Mouse (Mus musculus) heart, embryonic 11.5 days (tissue): ENCODE results near the gene Fastkd1. TPM values are rescaled to one million over a fixed set of nuclear protein-coding genes. Genes with fewer than 3 reads are reported as not detected.
A peak's percentile ranks its signal among the peaks of the same experiment; 100 is the strongest.

Experiments used
- ATAC-seq: fragments of 200-750 bp; cut with Nextera tagmentation; replicated peaks from 2 replicates; pipeline ENCODE4 v1.8.0; 2017; ENCODE audit warnings: moderate library complexity; ENCODE audit not compliant: insufficient number of reproducible peaks, low FRiP score, low TSS enrichment
- H3K27ac ChIP-seq: fragments of 300-500 bp; sonication (generic); 2 replicates; pipeline ENCODE4 v1.5.1; 2014; ENCODE audit warnings: mild to moderate bottlenecking, low read depth, low read length
- H3K27me3 ChIP-seq: fragments of 300-500 bp; sonication (generic); 2 replicates; pipeline ENCODE4 v1.6.1; 2014; ENCODE audit warnings: mild to moderate bottlenecking, low read length, mixed read lengths; ENCODE audit not compliant: control insufficient read depth, insufficient read depth
- H3K36me3 ChIP-seq: fragments of 300-500 bp; sonication (generic); 2 replicates; pipeline ENCODE4 v1.6.1; 2014; ENCODE audit warnings: mild to moderate bottlenecking, low read length, moderate library complexity, mixed read lengths; ENCODE audit not compliant: control insufficient read depth, insufficient read depth
- H3K4me1 ChIP-seq: fragments of 300-500 bp; sonication (generic); 2 replicates; pipeline ENCODE4 v1.6.1; 2014; ENCODE audit warnings: low read length; ENCODE audit not compliant: control insufficient read depth, insufficient read depth
- H3K4me2 ChIP-seq: fragments of 300-500 bp; sonication (generic); 2 replicates; pipeline ENCODE4 v1.6.1; 2014; ENCODE audit warnings: mild to moderate bottlenecking, moderate library complexity
- H3K4me3 ChIP-seq: fragments of 300-500 bp; sonication (generic); 2 replicates; pipeline ENCODE4 v1.5.1; 2014; ENCODE audit warnings: low read depth, low read length
- H3K9ac ChIP-seq: fragments of 300-500 bp; sonication (generic); 2 replicates; pipeline ENCODE4 v1.6.1; 2014; ENCODE audit warnings: mild to moderate bottlenecking, low read depth, low read length, moderate library complexity
- H3K9me3 ChIP-seq: fragments of 300-500 bp; sonication (generic); replicated peaks from 2 replicates; pipeline ENCODE4 v1.6.1; 2016; ENCODE audit warnings: low read length; ENCODE audit not compliant: control insufficient read depth
- WGBS: fragments of 180-500 bp; shearing (Covaris S2); extraction: QIAGEN DNeasy Blood & Tissue Kit; methylation state at CpG from one replicate; pipeline ENCODE4 v1.1.7; 2014; ENCODE audit not compliant: insufficient replicate concordance; 5-methylcytosine and 5-hydroxymethylcytosine counted together
- polyA plus RNA-seq: library from polyadenylated mRNA; unstranded; fragments of >200 nt; fragmentation: Nextera tagmentation; extraction: Ambion mirVana; gene quantifications from 2 replicates; pipeline ENCODE4 v1.2.1, GENCODE M21; 2014

The Fastkd1 gene
- polyA plus RNA-seq, result 23.5 and 24.4 TPM in 2 replicates

GRCm38 (mm10) chr2:69712981-69713625 is at the start of gene Fastkd1:
Fastkd1 (minus strand) TSS chr2:69713516.
- WGBS, result under 1% methylated on average over 39 of the region's 39 CpGs
- peak; percentile 95 for ATAC-seq

GRCm38 (mm10) chr2:69760980-69761379 is 47.7 kb upstream of the Fastkd1 start:
- 73% methylated on average over 5 of the region's 5 CpGs for WGBS
- Histone ChIP-seq H3K4me2 (no peak overlapping the region), H3K4me3 (no peak overlapping the region), H3K9ac (no peak overlapping the region), H3K4me1 (no peaks in the 10 kb centered on the region), H3K9me3 (no peaks in the 10 kb centered on the region), H3K27me3 (no peaks in the 10 kb centered on the region), H3K27ac (no peak overlapping the region), H3K36me3 (no peaks in the 10 kb centered on the region)
- no peak for ATAC-seq

More at GRCm38 (mm10) chr2:69712981-69713625, at the start of gene Fastkd1:
- peak within 1 kb of the TSS; percentile 90 for H3K27ac ChIP-seq
- H3K4me3 ChIP-seq, result peak within 1 kb of the TSS; percentile 90
- no peaks in the 10 kb centered on the region for H3K27me3 ChIP-seq
- no peaks in the 10 kb centered on the region for H3K4me1 ChIP-seq
- H3K9me3 ChIP-seq, result no peaks in the 10 kb centered on the region
- peak within 1 kb of the TSS; percentile 78 for H3K4me2 ChIP-seq
- peak within 1 kb of the TSS; percentile 89 for H3K9ac ChIP-seq
- H3K36me3 ChIP-seq, result no peaks in the 10 kb centered on the region; the same call in 1 of the 2 replicates

- Histone ChIP-seq H3K36me3 (peaks cover 26% of the 10 kb centered on the region), H3K27me3 (no peaks in the 10 kb centered on the region), H3K9ac (no peak overlapping the region), H3K27ac (no peak overlapping the region), H3K4me1 (no peaks in the 10 kb centered on the region), H3K4me2 (no peak overlapping the region), H3K4me3 (no peak overlapping the region), H3K9me3 (no peaks in the 10 kb centered on the region)
- WGBS, result 93% methylated on average over 1 of the region's 1 CpGs
- no peak for ATAC-seq
Measured at GRCm38 (mm10) chr2:69745091-69745490, 31.8 kb upstream of the Fastkd1 start.

GRCm38 (mm10) chr2:69723519-69723825 is 10.2 kb upstream of the Fastkd1 start:
- Histone ChIP-seq H3K36me3 (no peaks in the 10 kb centered on the region), H3K27me3 (no peaks in the 10 kb centered on the region), H3K27ac (peak overlapping the region; percentile 86), H3K9ac (peak overlapping the region; percentile 96), H3K4me1 (peaks cover 5% of the 10 kb centered on the region; the same call in 1 of the 2 replicates), H3K9me3 (no peaks in the 10 kb centered on the region), H3K4me2 (peak overlapping the region; percentile 83), H3K4me3 (peak overlapping the region; percentile 94)
- WGBS, result 1% methylated on average over 12 of the region's 13 CpGs
- no peak for ATAC-seq

GRCm38 (mm10) chr2:69722650-69723518 is 9.6 kb upstream of the Fastkd1 start:
- Histone ChIP-seq H3K27me3 (no peaks in the 10 kb centered on the region), H3K36me3 (no peaks in the 10 kb centered on the region), H3K9me3 (no peaks in the 10 kb centered on the region), H3K4me3 (peak overlapping the region; percentile 94), H3K4me1 (peaks cover 5% of the 10 kb centered on the region; the same call in 1 of the 2 replicates), H3K27ac (peak overlapping the region; percentile 86), H3K9ac (peak overlapping the region; percentile 96), H3K4me2 (peak overlapping the region; percentile 83)
- WGBS, result under 1% methylated on average over 81 of the region's 91 CpGs
- peak; percentile 89 for ATAC-seq

GRCm38 (mm10) chr2:69722273-69722649 is 8.9 kb upstream of the Fastkd1 start, which contains the start of gene Ppig:
Ppig (plus strand) TSS chr2:69722545.
- Histone ChIP-seq H3K9ac (peak within 1 kb of the TSS; percentile 96), H3K27me3 (no peaks in the 10 kb centered on the region), H3K4me1 (peaks cover 5% of the 10 kb centered on the region; the same call in 1 of the 2 replicates), H3K9me3 (no peaks in the 10 kb centered on the region), H3K4me3 (peak within 1 kb of the TSS; percentile 94), H3K36me3 (no peaks in the 10 kb centered on the region), H3K27ac (peak within 1 kb of the TSS; percentile 86), H3K4me2 (peak within 1 kb of the TSS; percentile 83)
- 5% methylated on average over 12 of the region's 12 CpGs for WGBS
- no peak for ATAC-seq

- peaks cover 2% of the 10 kb centered on the region; the same call in 1 of the 2 replicates for H3K4me1 ChIP-seq
- no peaks in the 10 kb centered on the region for H3K9me3 ChIP-seq
- H3K36me3 ChIP-seq, result no peaks in the 10 kb centered on the region
- no peak overlapping the region for H3K4me2 ChIP-seq
- no peak overlapping the region for H3K9ac ChIP-seq
- no peak overlapping the region for H3K27ac ChIP-seq
- 77% methylated on average over 1 of the region's 1 CpGs for WGBS
- no peak overlapping the region for H3K4me3 ChIP-seq
- no peak for ATAC-seq
- H3K27me3 ChIP-seq, result no peaks in the 10 kb centered on the region
Measured at GRCm38 (mm10) chr2:69719121-69719520, 5.8 kb upstream of the Fastkd1 start.

GRCm38 (mm10) chr2:69716483-69716882 is 3.2 kb upstream of the Fastkd1 start:
- H3K4me2 ChIP-seq, result no peak overlapping the region
- ATAC-seq, result no peak
- H3K4me1 ChIP-seq, result no peaks in the 10 kb centered on the region
- H3K9me3 ChIP-seq, result no peaks in the 10 kb centered on the region
- H3K4me3 ChIP-seq, result no peak overlapping the region
- H3K36me3 ChIP-seq, result no peaks in the 10 kb centered on the region
- 71% methylated on average over 3 of the region's 3 CpGs for whole genome bisulfite sequencing
- no peak overlapping the region for H3K27ac ChIP-seq
- H3K9ac ChIP-seq, result no peak overlapping the region
- H3K27me3 ChIP-seq, result no peaks in the 10 kb centered on the region
